Mouse (Mus musculus): Measurements from ENCODE around the gene Cyp2f2. TPM values are rescaled to one million over a fixed set of nuclear protein-coding genes. Genes with fewer than 3 reads are reported as not detected.

The Cyp2f2 gene
- total RNA-seq, 2 experiments from 2014 or later: not detected

DNA sequence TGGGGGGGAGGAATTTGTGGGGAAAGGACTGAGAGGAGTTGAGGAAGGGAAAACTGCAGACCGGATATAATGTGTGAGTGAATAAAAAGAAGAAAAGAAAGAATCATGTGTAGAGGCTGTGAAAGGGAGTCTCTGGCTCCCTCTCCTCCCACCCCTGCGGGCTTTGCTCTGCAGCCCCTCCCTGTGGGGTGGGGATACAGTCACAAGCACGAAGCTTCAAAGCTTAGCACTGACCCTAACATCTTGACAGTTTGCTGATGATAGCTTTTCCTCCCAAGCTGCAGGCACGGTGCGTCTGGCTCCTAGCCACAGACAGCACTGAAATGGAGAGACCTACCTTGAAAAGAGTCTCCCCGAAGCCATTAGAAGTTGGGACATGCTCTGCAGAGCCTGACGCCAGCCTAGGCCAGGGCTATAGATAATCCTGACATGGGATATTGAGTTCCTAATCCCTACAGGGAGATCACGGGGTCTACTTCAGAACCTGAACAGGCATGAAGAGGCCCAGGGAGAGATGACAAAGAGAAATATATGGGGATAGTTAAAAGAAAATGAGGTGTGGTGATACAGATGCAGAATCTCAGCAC, 16.8 kb downstream of the Cyp2f2 start:
- ATAC-seq (replicated peaks; ENCODE audit: poor library complexity): no peak

DNA sequence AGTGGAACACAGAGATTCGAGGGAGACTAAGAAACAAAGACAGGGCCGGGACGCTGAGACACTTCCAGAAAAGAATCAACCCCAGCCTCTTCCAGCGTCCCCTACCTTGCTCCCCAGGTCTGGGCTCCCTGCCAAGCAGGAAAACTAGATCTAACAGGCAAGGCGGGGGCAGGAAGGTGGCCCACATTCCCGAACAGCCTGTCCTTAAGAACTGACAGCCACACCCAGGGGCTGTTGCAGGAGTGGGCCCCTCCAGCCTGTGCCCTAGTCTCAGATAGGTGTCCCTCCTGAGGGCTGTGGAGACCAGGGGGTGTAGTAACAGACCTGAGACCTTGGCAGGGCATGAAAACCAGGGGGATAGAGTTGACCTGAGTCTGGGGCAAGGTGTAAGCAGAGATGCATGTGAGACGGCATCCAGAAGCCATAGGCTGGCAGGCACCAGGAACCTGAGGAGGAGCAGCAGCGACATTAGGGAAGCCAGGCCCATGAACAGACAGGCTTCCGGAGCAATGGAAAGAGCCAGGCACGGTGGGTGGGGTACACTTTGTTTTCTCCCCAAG, 33.6 kb downstream of the Cyp2f2 start, which contains the start of gene Cyp2t4:
TSS of gene Cyp2t4 (plus strand) at position 510 of the 560 bp plus-strand sequence.
- no peak for ATAC-seq (replicated peaks; ENCODE audit: poor library complexity)

DNA sequence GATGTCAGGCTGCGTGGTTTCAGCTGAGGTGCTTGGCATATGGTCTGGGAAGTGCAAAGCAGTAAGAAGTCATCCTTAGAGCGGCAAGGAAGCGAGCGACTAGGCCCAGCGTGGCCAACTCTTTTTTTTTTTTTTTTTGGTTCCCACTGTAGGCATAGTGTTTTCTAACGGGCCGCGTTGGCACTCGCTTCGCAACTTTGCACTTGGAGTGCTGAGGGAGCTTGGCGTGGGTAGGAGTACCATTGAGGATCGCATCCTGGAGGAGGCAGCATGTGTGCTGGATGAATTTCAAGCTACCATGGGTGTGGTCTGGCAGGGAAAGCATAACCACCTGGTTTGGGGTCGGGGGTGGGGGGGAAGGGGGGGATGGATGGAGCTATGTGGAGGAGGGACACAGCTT, 36.3 kb downstream of the Cyp2f2 start:
- ATAC-seq (replicated peaks; ENCODE audit: poor library complexity): no peak

DNA sequence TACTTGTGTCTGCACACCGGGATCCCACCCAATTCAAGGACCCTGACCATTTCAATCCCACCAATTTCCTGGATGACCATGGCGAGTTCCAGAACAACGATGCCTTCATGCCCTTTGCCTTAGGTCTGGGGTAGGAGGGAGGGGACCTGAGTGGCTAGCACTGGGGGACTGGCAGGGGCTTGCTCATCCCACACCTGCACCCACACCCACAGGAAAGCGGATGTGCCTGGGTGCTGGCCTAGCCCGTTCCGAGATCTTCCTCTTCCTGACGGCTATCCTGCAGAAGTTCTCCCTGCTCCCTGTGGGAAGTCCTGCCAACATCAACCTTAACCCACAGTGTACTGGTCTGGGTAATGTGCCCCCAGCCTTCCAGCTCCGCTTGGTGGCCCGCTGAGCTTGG, 38.5 kb downstream of the Cyp2f2 start:
- no peak for ATAC-seq (replicated peaks; ENCODE audit: poor library complexity)

DNA sequence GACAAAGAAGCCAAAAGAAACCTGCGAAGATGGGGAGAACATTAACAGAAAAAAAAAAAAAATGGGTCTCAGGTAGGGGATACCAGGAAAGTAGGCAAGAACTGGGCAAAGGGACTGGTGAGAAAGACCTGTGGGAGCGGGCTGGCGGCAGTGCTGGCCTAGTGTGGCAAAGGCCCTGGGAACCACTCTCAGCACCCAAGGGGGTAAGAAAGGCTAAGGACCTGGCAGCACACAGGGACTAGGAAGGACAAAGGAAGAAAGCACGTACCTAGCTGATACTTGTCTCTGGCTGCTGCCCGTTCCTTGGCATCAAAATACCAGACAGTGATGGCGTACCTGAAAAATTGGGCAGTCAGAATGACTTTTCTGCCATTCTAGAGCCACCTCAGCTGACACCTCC, 39.5 kb downstream of the Cyp2f2 start:
- ATAC-seq (replicated peaks; ENCODE audit: poor library complexity): no peak

DNA sequence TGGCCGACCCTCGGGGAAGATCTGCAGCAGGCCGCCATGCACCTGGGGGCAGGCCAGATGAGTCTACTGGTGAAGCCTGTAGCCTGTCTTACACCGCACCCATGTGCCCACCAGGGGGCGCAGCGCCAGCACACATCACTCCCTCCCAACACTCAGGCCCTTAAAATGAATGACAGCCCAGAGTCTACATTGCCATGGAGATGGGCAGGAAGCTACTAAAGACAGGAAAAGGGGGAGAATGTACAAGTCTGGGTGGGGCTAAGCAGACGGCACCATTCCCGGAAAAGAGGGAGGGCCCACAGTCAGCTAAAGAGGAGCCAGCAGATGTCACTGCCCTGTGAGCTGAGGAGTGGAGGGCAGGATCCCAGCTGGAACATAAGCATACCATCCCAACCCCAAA, 40.2 kb downstream of the Cyp2f2 start:
- peak; percentile 96 for ATAC-seq (replicated peaks; ENCODE audit: poor library complexity)

DNA sequence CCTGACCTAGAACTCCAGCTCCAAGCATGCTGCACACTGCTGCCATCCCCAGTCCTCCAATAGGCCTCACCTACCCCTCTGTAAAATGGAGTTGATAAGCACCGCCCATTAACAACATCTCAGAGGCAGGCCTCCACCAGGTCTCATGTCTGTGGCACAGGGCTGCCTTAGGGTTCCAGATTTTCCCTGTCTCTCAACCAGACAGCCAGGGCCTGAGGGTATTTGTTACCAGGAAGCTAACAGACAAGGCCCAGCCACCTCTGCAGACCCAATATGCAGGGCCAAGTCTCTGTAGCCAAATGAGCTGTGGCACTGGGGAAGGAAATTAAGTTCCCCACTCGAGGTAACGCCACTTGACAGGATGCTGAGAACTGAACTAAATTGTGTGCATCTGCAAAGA, 41.2 kb downstream of the Cyp2f2 start:
- no peak for ATAC-seq (replicated peaks; ENCODE audit: poor library complexity)

DNA sequence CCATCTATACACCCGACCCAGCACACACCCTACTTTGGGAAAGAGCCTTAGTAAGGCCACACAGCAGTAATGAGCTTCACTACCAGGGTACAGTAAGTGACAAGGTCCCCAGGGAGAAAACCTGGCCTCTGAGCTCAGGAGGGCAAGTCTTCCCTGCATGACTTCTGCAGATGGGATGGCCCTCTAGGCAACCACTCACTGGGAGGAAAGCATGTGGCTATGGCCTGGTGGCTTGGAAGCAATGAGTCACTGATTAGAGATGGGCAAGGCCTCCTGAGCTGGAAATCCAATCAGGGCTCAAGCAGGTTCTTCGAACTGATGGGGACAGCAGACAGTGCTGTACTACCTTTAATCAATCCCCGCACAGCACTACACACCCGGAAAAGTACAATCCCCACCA, 42.0 kb downstream of the Cyp2f2 start:
- ATAC-seq (replicated peaks; ENCODE audit: poor library complexity): no peak

DNA sequence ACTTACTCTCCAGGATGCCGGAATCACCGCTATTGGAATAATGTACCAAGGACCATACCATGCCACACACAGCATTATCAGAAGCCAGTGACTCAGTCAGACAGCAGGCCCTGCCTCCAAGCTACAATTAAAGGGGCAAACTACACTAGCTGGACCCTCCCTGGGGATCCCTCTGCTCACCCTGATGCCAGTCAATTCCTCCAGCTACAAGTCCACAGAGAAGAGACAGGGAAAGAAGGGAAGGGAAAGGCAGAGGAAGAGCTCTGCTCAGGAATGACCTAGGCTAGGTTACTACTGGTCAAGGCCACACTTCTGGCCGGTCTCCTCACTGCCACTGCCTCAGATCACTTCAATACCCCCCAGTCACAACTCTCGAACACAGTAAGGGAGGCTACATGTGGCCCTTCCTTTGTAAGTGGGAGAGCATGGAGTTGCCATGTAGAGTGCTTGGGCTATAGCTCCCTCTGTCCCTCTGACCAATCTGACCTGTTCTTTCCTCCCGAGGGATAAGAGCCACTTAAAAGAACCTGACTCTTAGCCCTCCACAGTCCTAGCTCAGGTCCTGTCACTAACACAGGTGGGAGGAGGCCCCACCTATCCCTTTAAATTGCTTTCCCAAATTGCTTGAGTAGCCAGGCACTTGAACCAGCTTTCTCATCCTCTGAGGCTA, 43.2 kb downstream of the Cyp2f2 start:
- ATAC-seq (replicated peaks; ENCODE audit: poor library complexity): no peak

DNA sequence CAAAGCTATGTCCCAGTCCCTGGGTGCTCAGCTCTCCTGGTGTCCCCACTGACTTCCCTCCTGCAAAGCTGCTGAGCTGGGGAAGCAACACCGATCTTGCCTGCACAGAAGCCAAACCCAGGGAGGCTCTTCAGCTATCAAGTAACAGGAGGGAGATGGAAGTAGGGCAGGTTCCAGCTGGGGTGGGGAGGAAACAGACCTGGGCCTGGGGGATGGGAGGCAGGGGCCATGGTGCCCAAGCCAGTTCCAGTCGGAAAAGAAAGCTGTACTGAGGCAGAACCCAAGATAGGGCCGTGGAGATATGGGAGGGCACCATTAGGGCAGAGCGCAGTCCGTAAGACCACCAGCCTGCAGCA, 43.7 kb downstream of the Cyp2f2 start:
- no peak for ATAC-seq (replicated peaks; ENCODE audit: poor library complexity)

DNA sequence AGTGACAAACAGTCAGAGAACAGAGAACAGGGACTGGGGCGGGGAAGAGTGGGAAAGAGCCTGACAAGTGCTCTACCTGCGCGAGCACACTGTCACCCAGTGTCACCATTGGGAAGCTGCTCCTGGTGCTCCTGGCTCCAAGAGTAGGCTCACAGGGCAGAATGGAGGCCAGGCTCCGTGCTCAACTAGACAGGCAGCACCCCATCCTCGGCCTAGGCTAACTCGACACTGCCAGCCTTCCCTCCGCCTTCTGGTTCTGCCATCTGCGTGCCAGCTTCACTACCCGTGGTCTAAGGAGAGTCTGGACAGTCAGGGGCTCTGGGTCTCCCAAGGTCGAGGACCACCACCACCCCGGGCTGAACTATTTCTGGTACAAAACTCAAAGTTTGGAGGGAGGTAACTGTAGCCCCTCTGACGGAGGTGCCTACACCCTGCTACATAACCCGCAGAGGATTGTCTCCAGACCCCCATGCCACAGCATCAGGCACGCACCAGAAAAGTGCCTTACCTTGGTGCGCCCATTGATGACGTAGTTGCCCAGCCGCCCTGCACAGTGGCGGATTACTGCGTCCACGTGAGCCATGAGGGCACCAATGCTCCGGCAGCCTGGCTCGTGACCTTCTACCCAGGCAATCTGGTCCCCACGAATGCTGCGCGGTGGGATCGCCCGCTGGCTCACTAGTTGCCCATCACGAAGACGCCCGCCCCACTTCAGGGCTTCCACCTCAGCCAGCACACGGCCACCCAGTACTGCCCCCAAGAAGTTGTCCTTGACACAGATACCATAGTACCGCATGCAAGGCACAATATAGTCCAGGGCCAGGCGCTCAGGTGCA, 44.6 kb downstream of the Cyp2f2 start:
- no peak for ATAC-seq (replicated peaks; ENCODE audit: poor library complexity)

DNA sequence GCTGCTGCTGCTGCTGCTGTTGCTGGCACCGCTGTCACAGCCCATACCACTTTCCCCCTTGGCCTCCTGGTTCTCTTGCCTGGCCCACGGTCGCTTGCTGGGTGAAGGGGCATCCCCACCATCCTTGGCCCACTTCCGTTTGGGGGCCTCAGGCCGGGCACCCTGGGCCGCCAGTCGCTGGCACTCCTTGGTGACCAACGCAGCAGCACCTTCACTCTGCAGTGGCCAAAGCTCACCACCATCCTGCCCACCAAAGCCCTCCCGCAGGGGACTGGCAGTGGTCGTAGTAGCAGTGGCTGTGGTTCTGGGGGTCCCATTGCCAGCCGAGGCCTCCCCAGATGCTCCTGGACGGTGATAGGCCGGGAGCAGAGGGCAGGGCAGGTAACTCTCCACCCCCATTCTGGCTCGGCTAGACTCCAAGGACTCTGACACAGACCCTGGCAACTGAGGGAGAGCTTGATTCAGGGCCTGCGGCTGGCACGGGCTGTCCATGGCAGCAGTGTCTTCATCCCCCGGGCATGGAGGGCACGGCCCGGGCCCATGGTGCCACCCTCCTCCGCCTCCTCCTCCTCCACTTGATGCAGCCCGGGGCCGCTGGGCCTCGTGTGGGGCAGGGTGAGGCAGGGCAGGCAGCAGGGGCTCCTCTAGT, 45.4 kb downstream of the Cyp2f2 start:
- ATAC-seq (replicated peaks; ENCODE audit: poor library complexity): no peak

DNA sequence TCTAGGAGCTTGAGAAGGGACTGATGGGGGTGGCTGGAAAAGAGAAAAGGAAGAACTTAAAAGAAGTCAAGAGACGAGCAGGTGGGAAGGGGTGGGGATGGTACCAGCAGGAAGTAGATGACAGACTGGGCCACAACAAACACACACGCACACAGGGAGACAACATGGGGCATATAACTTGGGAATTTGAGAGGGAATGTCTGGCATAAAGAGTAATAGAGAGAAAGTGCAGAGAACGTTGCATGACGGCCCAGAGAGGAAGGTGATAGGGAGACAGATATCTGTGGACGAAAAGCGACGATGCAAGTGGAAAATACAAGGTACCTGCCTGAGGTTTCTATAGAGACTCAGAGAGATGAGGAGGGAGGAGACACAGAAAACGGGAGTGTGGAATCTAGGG, 46.0 kb downstream of the Cyp2f2 start:
- ATAC-seq (replicated peaks; ENCODE audit: poor library complexity): no peak

DNA sequence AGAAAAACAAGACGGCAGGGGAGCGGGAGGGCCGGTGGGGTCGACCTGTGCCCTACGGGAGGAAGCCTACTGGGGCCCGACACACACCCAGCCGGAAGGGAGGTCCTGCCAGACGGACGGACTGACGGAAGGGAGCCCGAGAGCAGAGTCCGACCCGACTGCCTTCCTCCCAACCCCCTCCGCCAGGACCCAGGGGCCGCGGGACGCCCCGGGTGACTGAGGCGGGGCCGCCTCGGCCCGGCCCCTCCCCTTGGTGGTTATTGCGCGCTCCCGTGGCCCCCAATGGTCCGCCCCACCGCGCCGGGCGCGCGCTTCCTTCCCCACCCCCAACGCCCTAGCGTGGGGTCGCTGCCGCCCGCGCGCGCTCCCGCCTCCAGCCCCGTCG, 46.5 kb downstream of the Cyp2f2 start:
- peak; percentile 66 for ATAC-seq (replicated peaks; ENCODE audit: poor library complexity)

DNA sequence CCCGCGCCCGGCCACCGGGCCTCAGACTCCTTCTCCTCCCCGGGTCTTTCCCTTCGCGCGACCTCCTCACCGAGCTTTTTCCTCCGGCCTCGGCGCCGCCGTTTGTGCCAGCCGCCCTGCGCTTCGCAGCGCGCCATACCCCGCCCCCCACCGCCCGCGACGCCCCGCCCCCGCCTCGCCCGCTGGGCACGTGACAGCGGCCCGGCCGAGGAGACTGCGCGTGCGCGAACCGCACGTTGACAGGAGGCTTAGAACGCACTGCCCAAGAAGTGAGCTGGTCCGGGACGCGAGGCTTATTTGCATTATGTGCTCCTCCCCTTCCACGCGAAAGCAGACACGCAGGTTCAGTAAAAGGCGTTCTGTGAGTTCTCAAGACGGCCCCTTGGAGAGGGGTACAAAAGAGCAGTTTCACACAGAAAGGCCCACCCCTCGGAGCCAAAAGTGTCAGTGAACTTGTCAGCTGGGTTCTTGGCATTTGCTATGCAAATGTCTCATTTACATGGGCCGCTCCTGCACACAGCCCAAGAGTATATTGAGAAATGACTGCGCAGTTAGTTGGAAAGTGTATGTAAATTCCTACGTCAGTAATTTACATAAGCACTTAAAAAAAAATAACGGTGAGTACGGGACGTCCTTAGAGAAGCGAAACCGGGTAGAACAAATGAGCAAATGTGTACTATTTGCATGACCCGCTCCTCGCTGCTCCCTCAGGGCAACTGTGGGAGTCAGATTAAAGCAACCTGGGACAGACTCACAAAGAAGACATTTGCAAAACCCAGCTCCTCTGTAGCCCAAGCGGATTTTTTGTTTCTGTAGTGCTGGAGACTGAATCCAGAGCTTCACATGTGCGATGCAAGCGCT, 47.1 kb downstream of the Cyp2f2 start, which contains the start of gene Egln2:
TSS of gene Egln2 (minus strand) at position 189 of the 861 bp plus-strand sequence.
- ATAC-seq (replicated peaks; ENCODE audit: poor library complexity): peak; percentile 66

DNA sequence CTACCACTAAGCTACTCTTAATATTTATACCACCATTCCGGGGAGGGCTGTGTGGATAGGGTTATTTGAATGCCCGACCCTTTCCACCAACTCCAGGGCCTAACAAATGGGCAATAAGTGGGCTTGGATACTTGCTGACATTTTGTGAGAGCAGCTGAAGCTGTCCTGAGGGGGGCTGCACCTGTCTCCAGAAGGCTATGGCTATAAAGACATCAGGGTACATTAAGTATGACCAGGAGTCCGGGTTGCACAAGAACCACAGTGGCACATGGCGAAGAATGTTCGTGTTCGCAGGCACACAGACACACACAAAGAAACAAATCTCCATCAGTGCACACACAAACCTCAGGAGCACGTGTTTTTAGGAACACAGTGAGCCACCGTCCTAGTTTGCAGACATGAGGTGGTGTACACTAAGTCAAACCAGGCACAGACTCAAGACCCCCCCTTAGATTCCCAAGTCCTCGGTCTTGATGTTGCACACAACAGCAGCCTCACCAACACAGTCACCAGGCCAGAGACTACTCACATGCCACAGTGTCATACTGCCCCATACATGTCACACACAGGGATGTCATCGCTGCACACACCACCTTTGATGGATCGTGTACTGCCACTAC, 47.9 kb downstream of the Cyp2f2 start:
- ATAC-seq (replicated peaks; ENCODE audit: poor library complexity): peak; percentile 2

DNA sequence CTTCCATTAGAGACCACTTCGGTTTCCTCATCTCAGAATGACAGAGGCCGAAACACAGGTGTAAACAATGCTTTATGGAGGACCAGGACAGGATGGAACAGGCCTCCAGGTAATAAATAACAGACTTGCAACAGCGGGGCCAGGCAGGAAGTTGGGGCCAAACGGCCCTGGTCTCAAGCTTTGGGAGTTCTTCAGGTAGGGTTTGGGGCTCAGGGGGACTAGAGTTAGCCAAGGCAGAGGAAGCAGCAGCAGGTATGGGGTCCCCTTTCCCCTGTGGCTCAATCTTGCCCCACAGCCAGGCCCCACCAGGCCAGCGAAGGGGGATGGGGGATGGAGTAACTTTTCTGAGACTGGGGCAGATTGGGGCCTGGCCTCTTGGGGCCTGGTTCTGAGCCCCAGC, 48.7 kb downstream of the Cyp2f2 start:
- ATAC-seq (replicated peaks; ENCODE audit: poor library complexity): no peak

DNA sequence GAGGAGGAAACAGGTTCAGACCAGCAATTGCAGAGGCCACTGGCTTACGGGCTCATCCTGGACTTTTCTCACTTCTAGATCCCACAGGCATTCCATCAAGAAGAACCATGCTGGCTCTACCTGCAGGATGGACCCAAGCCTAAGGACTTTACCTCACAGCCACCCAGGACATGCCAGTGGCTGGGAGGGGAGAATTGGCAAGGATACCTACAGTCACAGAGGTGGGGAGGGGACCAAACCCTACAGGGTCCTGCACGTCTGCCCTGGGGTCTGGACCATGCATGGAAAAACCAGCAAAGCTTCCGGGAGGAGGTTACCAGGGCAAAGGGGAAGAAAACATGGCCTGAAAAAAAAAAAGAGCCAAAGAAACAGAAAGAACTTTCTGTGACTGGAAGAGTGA, 51.3 kb downstream of the Cyp2f2 start:
- no peak for ATAC-seq (replicated peaks; ENCODE audit: poor library complexity)

DNA sequence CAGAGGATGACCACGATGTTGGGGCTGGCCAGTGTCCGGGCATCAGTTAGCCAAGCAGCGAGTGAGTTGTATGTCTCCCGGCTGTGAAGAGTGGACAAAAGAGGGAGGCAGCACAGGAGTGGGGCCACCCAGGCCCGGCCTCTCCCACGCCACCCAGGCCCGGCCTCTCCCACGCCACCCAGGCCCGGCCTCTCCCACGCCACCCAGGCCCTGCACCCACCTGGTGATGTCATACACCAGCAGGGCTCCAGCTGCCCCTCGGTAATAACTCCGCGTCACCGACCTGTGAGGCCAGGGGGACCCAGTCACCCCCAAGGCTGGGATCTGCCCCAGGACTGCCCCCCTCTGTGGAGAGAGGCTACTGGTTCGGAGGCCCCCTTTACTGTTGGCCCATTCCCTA, 54.8 kb downstream of the Cyp2f2 start:
- ATAC-seq (replicated peaks; ENCODE audit: poor library complexity): no peak

DNA sequence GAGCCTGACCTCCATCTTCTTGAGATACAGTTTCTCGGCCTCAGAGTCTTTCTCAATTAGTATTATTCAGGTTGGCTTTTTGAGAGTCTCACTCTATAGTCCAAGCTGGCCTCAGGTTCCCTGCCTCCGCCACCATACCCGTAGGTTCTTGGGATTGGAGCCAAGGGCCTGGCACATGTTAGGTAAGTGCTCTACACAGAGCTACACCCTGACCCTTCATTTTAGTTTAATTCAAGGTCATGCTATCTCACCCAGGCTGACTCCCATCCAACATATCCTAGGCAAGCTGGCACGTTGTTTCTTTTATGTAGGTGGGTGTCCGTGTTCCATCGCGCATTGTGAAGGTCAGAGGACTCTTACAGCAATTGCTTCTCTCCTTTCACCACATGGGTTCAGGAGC, 55.2 kb downstream of the Cyp2f2 start:
- ATAC-seq (replicated peaks; ENCODE audit: poor library complexity): no peak

Measured in megakaryocyte progenitor cell, adult 5-6 weeks (primary cell).